Comparison of ENCODE assay signal across 8 mouse cellular contexts in the genomic region with DNA sequence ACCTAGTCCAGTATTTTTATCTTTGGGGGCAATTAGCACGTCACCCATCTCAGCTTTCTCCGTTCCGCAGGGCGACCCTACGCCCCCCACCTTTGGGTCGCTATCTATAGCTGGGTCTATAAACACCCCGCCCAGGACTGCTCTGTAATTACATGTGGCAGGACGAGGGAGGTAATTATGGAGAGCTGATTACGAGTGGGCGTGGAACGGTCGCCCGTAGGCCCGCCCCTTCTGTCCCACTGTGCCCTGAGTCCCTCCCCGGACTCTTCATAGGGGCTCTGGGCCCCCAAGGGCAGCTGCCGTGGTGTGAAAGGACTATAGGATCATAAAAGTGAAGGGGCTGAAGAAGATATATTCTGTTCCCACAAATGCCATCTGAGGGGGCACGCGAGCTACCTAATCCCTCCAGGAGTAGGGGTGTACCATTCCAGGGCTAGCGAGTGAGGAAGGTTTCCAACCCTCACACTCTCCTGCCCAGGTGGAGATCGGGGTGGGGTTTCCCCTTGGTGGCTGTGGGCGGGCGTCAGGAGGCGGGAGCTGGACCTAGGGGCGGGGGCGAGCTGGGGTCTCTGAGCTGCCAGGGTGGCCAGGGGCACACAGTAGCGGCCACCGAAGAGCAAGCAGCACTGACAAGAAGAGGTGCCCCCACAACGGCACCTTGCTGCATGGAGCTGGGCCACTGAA. TPM values are rescaled to one million over a fixed set of nuclear protein-coding genes. Genes with fewer than 3 reads are reported as not detected.
DNase-seq lines count a peak whose midpoint lies in the region; ATAC-seq and TF ChIP-seq lines count a peak whose summit lies in the region.

A gene (plus strand): TSS at position 560 of the 684 bp plus-strand sequence.

- no peak for TF ChIP-seq CTCF in cerebellum, adult 2 months (IDR thresholded peaks at IDR 0.05; ENCODE audit: borderline replicate concordance, insufficient read depth, low read depth, low read length)
- 0 out of 2 replicates have a peak, but pooled peaks have one; percentile 4 for TF ChIP-seq CTCF in intestine, postnatal 0 days (IDR thresholded peaks at IDR 0.05; ENCODE audit: low read depth)

- peak within 1 kb of the TSS; percentile 28 for H3K4me3 ChIP-seq in cerebellum, adult 2 months (replicated peaks; ENCODE audit: insufficient read depth, low read depth, low read length)
- H3K4me3 ChIP-seq in intestine, postnatal 0 days (ENCODE audit: low read depth, low read length) = peak within 1 kb of the TSS; percentile 11; the same call in 1 of the 2 replicates

- H3K27me3 ChIP-seq in cerebellum, adult 2 months (ENCODE audit: control insufficient read depth, insufficient read depth, low read length) = no peaks in the 10 kb centered on the region
- 0 out of 2 replicates have a peak, but pooled peaks cover 6% of the 10 kb centered on the region for H3K27me3 ChIP-seq in intestine, postnatal 0 days (replicated peaks; ENCODE audit: control insufficient read depth, insufficient read depth, low read length)

- H3K9me3 ChIP-seq in intestine, postnatal 0 days (ENCODE audit: control insufficient read depth) = no peaks in the 10 kb centered on the region

- ATAC-seq in intestine, postnatal 0 days = peak; percentile 16
- peak; percentile 48 for ATAC-seq in megakaryocyte progenitor cell, adult 5-6 weeks (replicated peaks; ENCODE audit: poor library complexity)
- no peak for ATAC-seq in erythroid progenitor cell, adult 5-6 weeks (replicated peaks; ENCODE audit: low FRiP score, poor library complexity, severe bottlenecking)

- no peak within 1 kb of the TSS; the same call in 1 of the 2 replicates for H3K9ac ChIP-seq in intestine, postnatal 0 days (ENCODE audit: low read depth, low read length)

- WGBS in cerebellum, adult 2 months = 5% methylated on average over 28 of the region's 28 CpGs
- 9% methylated on average over 28 of the region's 28 CpGs for WGBS in intestine, postnatal 0 days

- H3K4me1 ChIP-seq in cerebellum, adult 2 months (ENCODE audit: control insufficient read depth, insufficient read depth, low read length) = 0 out of 2 replicates have a peak, but pooled peaks cover 2% of the 10 kb centered on the region
- no peaks in the 10 kb centered on the region; the same call in 1 of the 2 replicates for H3K4me1 ChIP-seq in intestine, postnatal 0 days (replicated peaks; ENCODE audit: control insufficient read depth, insufficient read depth, low read length)

- peaks cover 28% of the 10 kb centered on the region for H3K36me3 ChIP-seq in intestine, postnatal 0 days (ENCODE audit: control insufficient read depth, insufficient read depth)

- H3K27ac ChIP-seq in cerebellum, adult 2 months (ENCODE audit: insufficient read depth, low read length) = peak within 1 kb of the TSS; percentile 55; the same call in 1 of the 2 replicates
- H3K27ac ChIP-seq in intestine, postnatal 0 days (ENCODE audit: low read depth, low read length) = no peak within 1 kb of the TSS

- H3K4me2 ChIP-seq in intestine, postnatal 0 days (replicated peaks; ENCODE audit: low read depth) = peak within 1 kb of the TSS; percentile 59

- TF ChIP-seq POLR2A in cerebellum, adult 2 months (IDR thresholded peaks at IDR 0.05; ENCODE audit: borderline replicate concordance, insufficient read depth, low read length) = no peak

- peak; percentile 30 to 32 for DNase-seq in cerebellum, adult 2 months
- no peak for DNase-seq in cerebellum, postnatal 4 days (ENCODE audit: low spot score in 2 of 2)
- peak; percentile 45 to 46 for DNase-seq in right cerebral cortex, postnatal 10 days (ENCODE audit: low spot score in 2 of 2)
- DNase-seq in right cerebral cortex, postnatal 4 days = no peak
- no peak for DNase-seq in spleen, postnatal 10 days (ENCODE audit: low spot score in 2 of 2)

RNA-seq across cellular contexts. Expression of the gene that starts here (rescaled TPM):
- polyA plus RNA-seq in cerebellum, adult 2 months (2012; rRNA removed) = 12.2 and 15.2 TPM in 2 replicates
- 0.13 and 0.21 TPM in 2 replicates for polyA plus RNA-seq in intestine, postnatal 0 days (2015; fragmentation: Nextera tagmentation; extraction: Ambion mirVana)
- total RNA-seq in megakaryocyte progenitor cell, adult 5-6 weeks (2015) = 0.83 and 0.94 TPM in 2 replicates
- 1.9 and 3.1 TPM in 2 replicates for total RNA-seq in megakaryocyte progenitor cell, adult 5-6 weeks (2017)
- 0.36 and 0.42 TPM in 2 replicates for total RNA-seq in erythroid progenitor cell, adult 5-6 weeks (2015; ENCODE audit: low replicate concordance)
- total RNA-seq in erythroid progenitor cell, adult 5-6 weeks (2017; ENCODE audit: low replicate concordance) = 2.1 and 2.9 TPM in 2 replicates

Comparison
In these comparisons a context has a peak if more than half of its experiments do, and no peak if none do; other contexts are left out.
1. RNA of the gene that starts here (polyA plus RNA-seq): 12.2 to 15.2 TPM in cerebellum, adult 2 months; 0.13 to 0.21 TPM in intestine, postnatal 0 days; every median in the first group is over 10 times any median in the second.
2. DNase-seq: peak in cerebellum, adult 2 months (2 of 2) and right cerebral cortex, postnatal 10 days (2 of 2); none in cerebellum, postnatal 4 days (0 of 2), right cerebral cortex, postnatal 4 days (single experiment) and spleen, postnatal 10 days (0 of 2).
3. Peak in ATAC-seq, H3K4me3 ChIP-seq and H3K4me2 ChIP-seq in intestine, postnatal 0 days; RNA of the gene not detected or under 1 TPM.